Mouse (Mus musculus): ENCODE measurements around the gene Sh3glb2.

- no peak for TF ChIP-seq CTCF (IDR thresholded peaks at IDR 0.05; ENCODE audit: extremely low read depth, insufficient read depth, insufficient read length, insufficient replicate concordance)
- no peak for TF ChIP-seq POLR2A (IDR thresholded peaks at IDR 0.05; ENCODE audit: low read depth, low read length)
Observed at GRCm38 (mm10) chr2:30309351-30309750, 49.8 kb downstream of the Sh3glb2 start.

Measured in spleen, adult 2 months (tissue).